ENCODE assay signal across 20 mouse cellular contexts in genomic region chr8:88324760-88325159, GRCm38 (mm10). TPM values are rescaled to one million over a fixed set of nuclear protein-coding genes. Genes with fewer than 3 reads are reported as not detected.
DNase-seq lines count a peak whose midpoint lies in the region; ATAC-seq and TF ChIP-seq lines count a peak whose summit lies in the region.
"Had no signal": no experiment of that assay in that cellular context is flagged by ENCODE, and none has a peak within 500 bp of the region (broad histone marks: within the 10 kb centered on the region; RNA-seq: fewer than 3 reads in every experiment).

No protein-coding gene starts in this region.

- no peak for TF ChIP-seq EP300 in lung, postnatal 0 days (IDR thresholded peaks at IDR 0.05)

- H3K4me2 ChIP-seq in liver, embryonic 11.5 days: no peak overlapping the region
- no peak overlapping the region for H3K4me2 ChIP-seq in liver, embryonic 12.5 days
- no peak overlapping the region for H3K4me2 ChIP-seq in lung, postnatal 0 days (replicated peaks; ENCODE audit: low read depth, low read length)
- H3K4me2 ChIP-seq: embryonic facial prominence, embryonic 12.5 days; forebrain, embryonic 15.5 days; heart, embryonic 11.5 days; heart, embryonic 15.5 days; hindbrain, embryonic 13.5 days had no signal

- no peak overlapping the region for H3K27ac ChIP-seq in gastrocnemius, adult 2 months
- no peak overlapping the region for H3K27ac ChIP-seq in liver, embryonic 11.5 days (ENCODE audit: low read depth, low read length)
- no peak overlapping the region for H3K27ac ChIP-seq in liver, embryonic 12.5 days
- no peak overlapping the region for H3K27ac ChIP-seq in lung, postnatal 0 days (ENCODE audit: low read length)
- H3K27ac ChIP-seq: embryonic facial prominence, embryonic 12.5 days; forebrain, embryonic 15.5 days; heart, embryonic 15.5 days; hindbrain, embryonic 13.5 days; hindbrain, postnatal 0 days had no signal

- no peaks in the 10 kb centered on the region for H3K9me3 ChIP-seq in liver, embryonic 11.5 days (ENCODE audit: control insufficient read depth, low read length)
- H3K9me3 ChIP-seq in liver, embryonic 12.5 days (replicated peaks): no peaks in the 10 kb centered on the region
- no peaks in the 10 kb centered on the region for H3K9me3 ChIP-seq in lung, postnatal 0 days (ENCODE audit: low read length)
- H3K9me3 ChIP-seq: embryonic facial prominence, embryonic 12.5 days; forebrain, embryonic 15.5 days; heart, embryonic 15.5 days; hindbrain, embryonic 13.5 days had no signal

- peak; percentile 14 for DNase-seq in gastrocnemius, adult 2 months
- no peak for DNase-seq in gastrocnemius, adult 18-20 months (ENCODE audit: low spot score)
- peak; percentile 28 for DNase-seq in liver, embryonic 11.5 days (ENCODE audit: low spot score)
- DNase-seq in lung, postnatal 0 days (ENCODE audit: low spot score): peak; percentile 41
- no peak for DNase-seq in lung, adult 18-20 months
- peak; percentile 30 for DNase-seq in lung, postnatal 36 days
- no peak for DNase-seq in left cerebral cortex, adult 11 months (ENCODE audit: low spot score)
- DNase-seq: adrenal gland, postnatal 14 days; cerebellum, adult 11-12 months; cerebellum, adult 9-10 months; cerebellum, postnatal 25 days; gastrocnemius, postnatal 36 days; heart, adult 18-20 months had no signal

- H3K36me3 ChIP-seq in liver, embryonic 11.5 days (ENCODE audit: control insufficient read depth, insufficient read depth, low read length): peaks cover 53% of the 10 kb centered on the region
- H3K36me3 ChIP-seq in liver, embryonic 12.5 days: peaks cover 100% of the 10 kb centered on the region
- H3K36me3 ChIP-seq in lung, postnatal 0 days (ENCODE audit: insufficient read depth, low read length): peaks cover 21% of the 10 kb centered on the region

- no peaks in the 10 kb centered on the region for H3K27me3 ChIP-seq in liver, embryonic 11.5 days (replicated peaks; ENCODE audit: control insufficient read depth, insufficient read depth, low read length)
- no peaks in the 10 kb centered on the region for H3K27me3 ChIP-seq in liver, embryonic 12.5 days (replicated peaks)
- no peaks in the 10 kb centered on the region for H3K27me3 ChIP-seq in lung, postnatal 0 days (replicated peaks; ENCODE audit: insufficient read depth, low read length)
- H3K27me3 ChIP-seq: embryonic facial prominence, embryonic 12.5 days; forebrain, embryonic 15.5 days; heart, embryonic 15.5 days; hindbrain, embryonic 13.5 days had no signal

- no peak for ATAC-seq in liver, embryonic 11.5 days (replicated peaks; ENCODE audit: low FRiP score)
- ATAC-seq in liver, embryonic 12.5 days: no peak
- peak; percentile 68 for ATAC-seq in lung, postnatal 0 days
- ATAC-seq: forebrain, embryonic 15.5 days had no signal

- no peaks in the 10 kb centered on the region for H3K4me1 ChIP-seq in liver, embryonic 11.5 days (replicated peaks; ENCODE audit: control insufficient read depth, insufficient read depth, low read length)
- no peaks in the 10 kb centered on the region for H3K4me1 ChIP-seq in liver, embryonic 12.5 days
- H3K4me1 ChIP-seq in lung, postnatal 0 days (ENCODE audit: insufficient read depth, low read depth, low read length): peaks cover 7% of the 10 kb centered on the region; the same call in 1 of the 2 replicates
- H3K4me1 ChIP-seq: forebrain, embryonic 15.5 days; heart, embryonic 15.5 days; hindbrain, embryonic 13.5 days had no signal

- 84% methylated on average over 11 of the region's 11 CpGs for WGBS in liver, embryonic 11.5 days
- WGBS in liver, embryonic 12.5 days (ENCODE audit: insufficient replicate concordance): 87% methylated on average over 11 of the region's 11 CpGs
- WGBS in lung, postnatal 0 days: 49% methylated on average over 11 of the region's 11 CpGs

- no peak for TF ChIP-seq CTCF in gastrocnemius, adult 2 months (IDR thresholded peaks at IDR 0.05)
- TF ChIP-seq CTCF in lung, postnatal 0 days (IDR thresholded peaks at IDR 0.05): no peak

- intact Hi-C loops in gastrocnemius, adult 2 months (cut with DNase I): no loop called here

- no peak overlapping the region for H3K4me3 ChIP-seq in gastrocnemius, adult 2 months
- no peak overlapping the region for H3K4me3 ChIP-seq in liver, embryonic 11.5 days (ENCODE audit: low read depth, low read length)
- H3K4me3 ChIP-seq in liver, embryonic 12.5 days: no peak overlapping the region
- no peak overlapping the region for H3K4me3 ChIP-seq in lung, postnatal 0 days (ENCODE audit: low read depth, low read length)
- H3K4me3 ChIP-seq: embryonic facial prominence, embryonic 12.5 days; forebrain, embryonic 15.5 days; heart, embryonic 15.5 days; hindbrain, embryonic 13.5 days had no signal

- H3K9ac ChIP-seq in liver, embryonic 11.5 days (ENCODE audit: low read depth, low read length): no peak overlapping the region
- H3K9ac ChIP-seq in liver, embryonic 12.5 days: no peak overlapping the region
- no peak overlapping the region for H3K9ac ChIP-seq in lung, postnatal 0 days (replicated peaks; ENCODE audit: low read depth)
- H3K9ac ChIP-seq: embryonic facial prominence, embryonic 12.5 days; forebrain, embryonic 15.5 days; heart, embryonic 15.5 days; hindbrain, embryonic 13.5 days had no signal

RNA-seq across cellular contexts. Expression of gene Brd7, which starts 37.2 kb away (rescaled TPM):
- total RNA-seq in gastrocnemius, adult 2 months (2021): 10 to 100 TPM; 74.5 to 85.4 TPM
- 10 to 100 TPM; 72.2 to 74.9 TPM for total RNA-seq in gastrocnemius, adult 18-20 months (2021)
- 77.7 and 82.7 TPM in 2 replicates for polyA plus RNA-seq in liver, embryonic 11.5 days (2014; fragmentation: Nextera tagmentation; extraction: Ambion mirVana)
- polyA plus RNA-seq in liver, embryonic 12.5 days (2016; fragmentation: Nextera tagmentation; extraction: Ambion mirVana): 61.3 and 64.7 TPM in 2 replicates
- polyA plus RNA-seq in lung, postnatal 0 days (2015; fragmentation: Nextera tagmentation; extraction: Ambion mirVana): 116 and 129 TPM in 2 replicates

RNA-seq across cellular contexts. Expression of gene Adcy7, which starts 52.6 kb away (rescaled TPM):
- 1 to 10 TPM; 3.4 to 6.6 TPM for total RNA-seq in gastrocnemius, adult 2 months (2021)
- 1 to 10 TPM; 1.9 to 3.2 TPM for total RNA-seq in gastrocnemius, adult 18-20 months (2021)
- 46.6 and 49.7 TPM in 2 replicates for polyA plus RNA-seq in liver, embryonic 11.5 days (2014; fragmentation: Nextera tagmentation; extraction: Ambion mirVana)
- 38.0 and 41.6 TPM in 2 replicates for polyA plus RNA-seq in liver, embryonic 12.5 days (2016; fragmentation: Nextera tagmentation; extraction: Ambion mirVana)
- polyA plus RNA-seq in lung, postnatal 0 days (2015; fragmentation: Nextera tagmentation; extraction: Ambion mirVana): 16.5 and 17.6 TPM in 2 replicates

Comparison
In these comparisons a context has a peak if more than half of its experiments do, and no peak if none do; other contexts are left out.
1. DNase-seq: peak in gastrocnemius, adult 2 months (single experiment), liver, embryonic 11.5 days (single experiment), lung, postnatal 0 days (single experiment) and lung, postnatal 36 days (single experiment); none in gastrocnemius, adult 18-20 months (single experiment), lung, adult 18-20 months (0 of 2) and left cerebral cortex, adult 11 months (single experiment).